Mouse (Mus musculus): ENCODE data around the gene Btbd8. TPM values are rescaled to one million over a fixed set of nuclear protein-coding genes. Genes with fewer than 3 reads are reported as not detected.
A peak's percentile ranks its signal among the peaks of the same experiment; 100 is the strongest.

The Btbd8 gene
- polyA plus RNA-seq (2012; rRNA removed) = 1.0 and 1.2 TPM in 2 replicates

DNA sequence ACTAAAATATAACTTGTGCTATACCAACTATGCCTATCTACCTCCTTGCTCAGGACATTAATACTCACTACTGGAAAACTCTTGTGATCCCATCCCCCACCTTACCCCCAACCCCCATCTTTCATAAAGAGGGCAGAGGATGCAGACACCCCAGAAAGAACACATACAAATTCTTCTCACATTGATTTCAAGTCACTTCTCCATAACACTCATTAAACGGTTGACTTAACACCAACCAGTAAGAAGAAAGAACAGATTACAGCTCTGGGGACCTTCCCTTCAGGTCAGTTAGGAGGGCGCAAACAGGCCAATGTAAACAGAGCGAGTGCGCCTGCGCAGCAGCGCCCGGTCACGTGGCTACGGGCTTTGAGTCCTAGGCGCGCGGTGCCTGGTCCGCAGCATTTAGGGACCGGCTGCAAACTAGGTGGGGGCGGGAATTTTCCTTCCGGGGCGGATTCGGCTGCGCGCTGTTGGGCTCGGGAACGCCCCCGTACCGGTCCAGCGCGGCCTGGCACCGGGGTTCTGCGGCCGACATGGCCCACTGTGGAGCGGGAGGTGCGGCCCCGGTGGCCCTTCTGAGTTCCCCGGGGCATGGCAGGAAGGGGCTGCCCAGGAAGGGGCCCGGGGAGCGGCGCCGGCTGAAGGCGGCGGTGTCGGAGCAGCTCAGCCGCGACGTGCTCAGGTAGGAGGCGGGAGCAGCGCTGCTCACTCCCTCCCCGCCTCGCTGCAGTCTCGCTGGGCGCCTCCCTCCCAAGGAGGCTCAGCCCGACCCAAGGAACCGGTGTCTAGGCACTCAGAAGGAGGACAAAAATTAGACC is at the start of gene Btbd8:
Gene Btbd8 (plus strand): TSS at position 534 of the 818 bp plus-strand sequence.
- Histone ChIP-seq H3K4me1 (ENCODE audit: control insufficient read depth, insufficient read depth, low read length) (no peaks in the 10 kb centered on the region), H3K4me3 (replicated peaks; ENCODE audit: extremely low read depth, low read depth, low read length) (peak within 1 kb of the TSS; percentile 86)
- under 1% methylated on average over 51 of the region's 51 CpGs for WGBS
- TF ChIP-seq CTCF (IDR thresholded peaks at IDR 0.05; ENCODE audit: insufficient read depth, low read length) (no peak), POLR2A (IDR thresholded peaks at IDR 0.05; ENCODE audit: borderline replicate concordance, extremely low read depth, low read depth, low read length) (peak; percentile 51; the same call in 1 of the 2 replicates)
- DNase-seq = peak; percentile 93

DNA sequence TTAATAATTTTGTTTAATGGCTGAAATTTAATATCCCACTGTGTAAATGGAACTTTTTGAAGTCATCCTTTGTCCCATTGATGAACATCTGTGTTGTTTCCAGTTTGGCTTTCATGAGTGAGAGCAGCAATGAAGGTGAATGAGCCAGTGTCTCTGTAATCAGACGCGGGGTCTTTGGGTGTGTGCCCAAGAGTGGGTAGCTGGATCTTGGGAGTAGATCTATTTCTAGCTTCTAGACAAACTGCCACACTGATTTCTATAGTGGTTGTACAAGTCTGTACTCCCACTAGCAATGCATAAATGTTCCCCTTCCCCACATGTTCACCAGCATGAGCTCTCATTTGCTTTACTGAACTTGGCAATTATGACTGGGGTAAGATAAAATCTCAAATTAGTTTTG is 48.4 kb upstream of the Btbd8 start:
- no peak for TF ChIP-seq POLR2A (IDR thresholded peaks at IDR 0.05; ENCODE audit: borderline replicate concordance, extremely low read depth, low read depth, low read length)
- Histone ChIP-seq H3K4me3 (replicated peaks; ENCODE audit: extremely low read depth, low read depth, low read length) (no peak overlapping the region), H3K4me1 (ENCODE audit: control insufficient read depth, insufficient read depth, low read length) (no peaks in the 10 kb centered on the region)
- no peak for DNase-seq
- WGBS = 86% methylated on average over 2 of the region's 2 CpGs

DNA sequence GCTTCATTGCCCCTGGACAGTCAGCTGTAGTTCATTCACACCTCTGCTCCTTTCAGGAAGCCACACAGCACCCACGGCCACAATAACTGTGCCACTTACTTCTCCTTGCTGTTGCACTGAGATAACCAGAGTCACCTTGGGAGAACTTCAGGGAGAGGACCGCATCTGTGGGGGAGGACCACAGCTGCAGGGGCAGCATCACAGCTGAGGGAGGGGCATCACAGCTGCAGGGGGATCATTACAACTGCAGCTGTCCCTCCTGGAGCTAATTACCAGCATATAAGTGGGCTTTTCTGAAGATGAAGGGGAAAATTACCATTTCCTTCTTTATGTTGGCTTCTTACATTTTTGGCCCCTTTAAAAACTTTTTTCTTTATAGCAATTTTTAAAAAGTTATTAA is 43.4 kb upstream of the Btbd8 start:
- H3K4me1 ChIP-seq (ENCODE audit: control insufficient read depth, insufficient read depth, low read length) = no peaks in the 10 kb centered on the region
- no peak for TF ChIP-seq CTCF (IDR thresholded peaks at IDR 0.05; ENCODE audit: insufficient read depth, low read length)
- TF ChIP-seq POLR2A (IDR thresholded peaks at IDR 0.05; ENCODE audit: borderline replicate concordance, extremely low read depth, low read depth, low read length) = no peak
- no peak overlapping the region for H3K4me3 ChIP-seq (replicated peaks; ENCODE audit: extremely low read depth, low read depth, low read length)
- DNase-seq = no peak
- 58% methylated on average over 2 of the region's 2 CpGs for WGBS

DNA sequence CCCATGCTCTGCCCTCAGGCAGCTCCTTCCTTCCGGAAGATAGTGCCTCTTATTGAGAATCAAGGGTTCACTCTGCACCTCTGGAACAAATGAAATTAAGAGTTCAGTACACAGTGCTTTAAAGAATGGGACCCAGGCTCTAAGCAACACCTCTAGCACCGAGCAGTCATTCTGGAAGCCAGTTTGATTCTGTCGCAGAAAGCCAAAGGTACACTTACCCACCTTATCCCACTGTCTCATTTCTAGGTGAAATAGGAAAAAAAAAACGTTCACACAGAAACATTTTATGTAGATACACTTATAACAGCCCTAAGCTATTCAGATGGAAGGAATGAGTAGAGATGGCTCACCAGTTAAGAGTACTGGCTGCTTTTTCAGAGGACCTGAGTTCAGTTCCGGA is 35.4 kb upstream of the Btbd8 start, which contains the start of gene Ephx4:
Gene Ephx4 (plus strand): TSS at position 301 of the 400 bp plus-strand sequence.
- TF ChIP-seq CTCF (IDR thresholded peaks at IDR 0.05; ENCODE audit: insufficient read depth, low read length) (no peak), POLR2A (IDR thresholded peaks at IDR 0.05; ENCODE audit: borderline replicate concordance, extremely low read depth, low read depth, low read length) (no peak)
- 22% methylated on average over 5 of the region's 5 CpGs for WGBS

DNA sequence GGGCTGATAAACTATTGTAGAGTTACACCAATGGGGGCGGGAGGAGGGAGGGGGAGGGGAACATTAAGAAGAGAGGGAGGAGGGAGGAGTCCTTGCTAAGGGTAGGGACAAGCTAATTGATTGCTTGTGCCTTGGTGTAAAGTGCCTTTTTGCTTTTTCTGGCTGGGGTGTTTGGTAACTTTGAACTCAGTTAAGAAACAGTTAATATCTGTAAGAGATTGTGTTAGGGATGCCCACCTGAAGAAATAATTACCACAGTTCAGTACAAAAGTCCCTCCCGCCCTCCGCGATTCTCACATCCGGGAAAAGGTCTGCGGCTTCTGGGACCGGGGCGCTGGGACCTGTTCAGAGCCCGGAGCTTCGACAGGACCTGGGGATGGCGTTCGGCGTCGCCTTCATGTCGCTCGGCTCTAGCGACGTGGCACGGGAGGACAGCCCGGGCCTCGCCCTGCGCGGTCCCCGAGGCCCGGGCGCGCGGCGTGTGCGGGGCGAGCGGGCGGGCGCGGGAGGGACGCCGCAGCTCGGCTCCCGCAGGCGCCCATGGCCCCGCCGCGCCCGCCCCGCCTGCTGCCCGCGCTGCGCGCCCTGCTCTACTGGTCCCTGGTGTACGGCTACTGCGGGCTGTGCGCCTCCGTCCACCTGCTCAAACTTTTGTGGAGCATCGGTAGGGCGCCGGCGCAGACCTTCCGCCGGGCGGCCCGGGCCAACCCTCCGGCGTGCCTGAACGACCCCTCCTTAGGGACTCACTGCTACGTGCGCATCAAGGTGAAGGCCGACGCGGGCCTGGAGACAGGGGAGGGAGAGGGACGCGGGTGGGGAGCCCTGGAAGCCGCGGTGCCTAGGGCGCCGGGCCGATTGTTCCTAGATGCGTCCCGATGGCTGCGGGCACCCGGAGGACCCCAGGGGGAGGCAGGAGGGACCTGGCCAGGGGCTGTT is 34.5 kb upstream of the Btbd8 start:
- under 1% methylated on average over 79 of the region's 80 CpGs for WGBS
- no peak for TF ChIP-seq CTCF (IDR thresholded peaks at IDR 0.05; ENCODE audit: insufficient read depth, low read length)
- no peak for TF ChIP-seq POLR2A (IDR thresholded peaks at IDR 0.05; ENCODE audit: borderline replicate concordance, extremely low read depth, low read depth, low read length)
- DNase-seq = no peak
- Histone ChIP-seq H3K4me1 (ENCODE audit: control insufficient read depth, insufficient read depth, low read length) (peaks cover 2% of the 10 kb centered on the region; the same call in 1 of the 2 replicates), H3K4me3 (replicated peaks; ENCODE audit: extremely low read depth, low read depth, low read length) (peak overlapping the region; percentile 37)

More for the DNA sequence above, 35.4 kb upstream of the Btbd8 start, which contains the start of gene Ephx4:
- DNase-seq = no peak
- Histone ChIP-seq H3K4me3 (replicated peaks; ENCODE audit: extremely low read depth, low read depth, low read length) (peak within 1 kb of the TSS; percentile 37), H3K4me1 (ENCODE audit: control insufficient read depth, insufficient read depth, low read length) (peaks cover 2% of the 10 kb centered on the region; the same call in 1 of the 2 replicates)

DNA sequence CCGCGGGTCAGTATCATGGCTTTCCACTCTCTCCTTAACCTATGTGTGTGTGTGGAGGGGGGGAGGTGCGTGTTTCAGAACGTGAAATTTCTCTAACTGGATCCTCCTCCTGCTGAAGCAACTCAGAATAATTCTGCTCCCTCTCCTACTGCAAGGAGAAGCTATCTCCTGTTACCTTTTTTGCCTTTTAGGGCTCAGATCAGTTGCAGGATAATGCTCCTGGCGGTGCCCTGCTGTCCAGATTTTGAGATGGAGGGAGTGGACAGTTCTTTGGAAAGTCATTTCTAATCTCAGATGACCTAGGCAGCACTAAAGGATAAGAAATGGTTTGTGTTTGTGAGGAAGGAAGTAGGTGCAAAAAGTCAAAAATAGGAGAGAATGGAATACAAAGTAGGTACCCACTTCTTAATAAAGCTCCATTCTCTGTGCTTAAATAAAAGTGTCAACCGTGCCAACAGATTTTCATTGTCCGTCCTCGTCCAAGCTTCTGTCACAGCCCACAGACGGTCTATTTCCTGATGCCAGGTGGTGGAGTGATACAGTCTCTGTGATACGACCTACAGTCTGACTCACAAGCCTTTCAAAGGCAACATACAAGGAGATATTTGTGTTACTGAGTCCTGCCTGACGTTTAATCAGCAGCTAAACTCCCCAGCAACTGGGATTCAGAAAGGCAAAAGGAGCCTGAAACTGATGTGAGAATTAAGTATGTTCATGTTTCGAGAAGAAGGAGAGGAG is 33.7 kb upstream of the Btbd8 start:
- peaks cover 2% of the 10 kb centered on the region; the same call in 1 of the 2 replicates for H3K4me1 ChIP-seq (ENCODE audit: control insufficient read depth, insufficient read depth, low read length)
- TF ChIP-seq POLR2A (IDR thresholded peaks at IDR 0.05; ENCODE audit: borderline replicate concordance, extremely low read depth, low read depth, low read length) (no peak), CTCF (IDR thresholded peaks at IDR 0.05; ENCODE audit: insufficient read depth, low read length) (no peak)
- 33% methylated on average over 12 of the region's 12 CpGs for WGBS
- H3K4me3 ChIP-seq (replicated peaks; ENCODE audit: extremely low read depth, low read depth, low read length) = no peak overlapping the region
- DNase-seq = no peak

DNA sequence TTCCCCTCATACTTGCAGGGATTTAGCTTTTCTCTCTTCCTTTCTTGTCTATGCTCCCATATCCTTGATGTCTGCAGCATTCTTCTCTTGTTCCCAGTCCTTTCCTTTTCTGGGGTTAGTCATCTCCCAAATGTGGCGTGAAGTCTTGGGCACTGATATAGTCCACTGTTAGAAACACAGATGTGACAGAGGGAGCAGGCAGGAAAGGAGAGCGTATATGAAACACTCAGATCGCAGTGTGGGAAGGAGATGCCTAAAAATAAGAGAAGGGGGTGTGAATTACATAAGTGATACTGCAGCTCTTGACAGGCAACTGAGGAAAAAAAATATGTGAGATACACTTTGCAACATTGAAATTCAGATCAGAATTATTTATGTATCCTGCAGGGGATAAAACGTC is 32.4 kb upstream of the Btbd8 start:
- WGBS = 82% methylated on average over 4 of the region's 4 CpGs
- no peak for DNase-seq
- TF ChIP-seq CTCF (IDR thresholded peaks at IDR 0.05; ENCODE audit: insufficient read depth, low read length) (no peak), POLR2A (IDR thresholded peaks at IDR 0.05; ENCODE audit: borderline replicate concordance, extremely low read depth, low read depth, low read length) (no peak)

GRCm38 (mm10) chr5:107410305-107410704 is 27.5 kb upstream of the Btbd8 start:
- no peaks in the 10 kb centered on the region for H3K4me1 ChIP-seq (ENCODE audit: control insufficient read depth, insufficient read depth, low read length)
- no peak overlapping the region for H3K4me3 ChIP-seq (replicated peaks; ENCODE audit: extremely low read depth, low read depth, low read length)
- DNase-seq = no peak
- TF ChIP-seq CTCF (IDR thresholded peaks at IDR 0.05; ENCODE audit: insufficient read depth, low read length) (no peak), POLR2A (IDR thresholded peaks at IDR 0.05; ENCODE audit: borderline replicate concordance, extremely low read depth, low read depth, low read length) (no peak)
- WGBS = 82% methylated on average over 1 of the region's 1 CpGs

More for the DNA sequence above, 32.4 kb upstream of the Btbd8 start:
- Histone ChIP-seq H3K4me3 (replicated peaks; ENCODE audit: extremely low read depth, low read depth, low read length) (no peak overlapping the region), H3K4me1 (ENCODE audit: control insufficient read depth, insufficient read depth, low read length) (peaks cover 2% of the 10 kb centered on the region; the same call in 1 of the 2 replicates)

- Histone ChIP-seq H3K4me1 (ENCODE audit: control insufficient read depth, insufficient read depth, low read length) (no peaks in the 10 kb centered on the region), H3K4me3 (replicated peaks; ENCODE audit: extremely low read depth, low read depth, low read length) (no peak overlapping the region)
- WGBS = 35% methylated on average over 4 of the region's 4 CpGs
- TF ChIP-seq CTCF (IDR thresholded peaks at IDR 0.05; ENCODE audit: insufficient read depth, low read length) = no peak
- TF ChIP-seq POLR2A (IDR thresholded peaks at IDR 0.05; ENCODE audit: borderline replicate concordance, extremely low read depth, low read depth, low read length) = no peak
- no peak for DNase-seq
These were observed 26.5 kb upstream of the Btbd8 start for GRCm38 (mm10) chr5:107411326-107411725.
